Mouse (Mus musculus) kidney, adult 2 months (tissue): ENCODE measurements around the gene Phrf1.

Experiments
- CTCF ChIP-seq: fragments of 200-500 bp; conservative IDR thresholded peaks from 2 replicates; pipeline ENCODE4 v1.5.1; 2011; ENCODE audit warnings: low read depth, mild to moderate bottlenecking, control low read depth, low read length, moderate library complexity, mixed read lengths; ENCODE audit not compliant: insufficient read depth, insufficient read length
- POLR2A ChIP-seq: fragments of 200-500 bp; IDR thresholded peaks from one replicate; pipeline ENCODE4 v1.6.1; 2011; ENCODE audit warnings: low read depth, low read length, control low read depth

DNA sequence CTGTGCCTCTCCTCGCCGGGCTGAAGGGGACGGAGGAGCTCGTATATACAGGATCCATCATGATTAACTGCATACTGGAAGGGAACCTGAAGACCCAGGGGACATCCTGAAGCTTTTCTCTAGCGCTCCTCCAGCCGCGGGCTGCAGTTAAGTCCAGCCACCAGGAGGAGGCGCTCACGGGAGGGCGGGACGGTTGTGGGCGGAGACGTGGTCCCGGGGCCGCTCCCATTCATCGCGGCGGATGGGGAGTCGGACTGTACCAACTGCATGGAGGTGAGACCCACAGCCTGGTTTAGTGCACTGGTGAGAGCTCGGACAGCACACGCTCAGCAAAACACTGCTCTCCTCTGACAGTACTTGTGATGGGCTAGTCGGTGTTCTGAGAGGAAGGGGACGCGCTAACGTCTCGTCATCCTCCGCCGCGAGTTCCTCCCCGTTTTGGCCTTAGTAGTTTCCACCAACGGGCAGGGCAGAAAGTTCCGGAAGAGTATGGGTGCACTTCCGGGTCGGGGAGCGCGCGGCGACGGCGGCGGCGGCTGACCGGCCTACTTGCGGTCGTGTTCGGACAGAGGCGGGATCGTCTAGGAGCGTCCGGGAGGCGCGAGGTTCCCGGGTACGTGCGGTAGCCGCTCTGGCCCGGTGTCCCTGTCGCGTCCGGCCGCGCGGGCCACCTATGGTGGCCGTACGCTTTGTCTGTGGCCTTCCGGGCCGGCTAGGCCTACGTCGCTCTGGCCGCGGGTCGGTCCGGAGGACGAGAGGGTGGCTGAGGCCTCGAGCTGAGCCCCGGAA, at the start of gene Phrf1:
- TF ChIP-seq CTCF (peak; percentile 89), POLR2A (no peak)
